Mouse (Mus musculus) thymus, postnatal 4 days (tissue): ENCODE measurements around the gene Tenm2.

Experiments
- DNase-seq: peaks from one replicate; pipeline ENCODE4 v3.0.0; 2021

Tenm2 gene

GRCm38 (mm10) chr11:36469811-36470551 is 765.8 kb downstream of the Tenm2 start:
- no peak for DNase-seq

GRCm38 (mm10) chr11:36458451-36458850 is 777.3 kb downstream of the Tenm2 start:
- DNase-seq: no peak

DNA sequence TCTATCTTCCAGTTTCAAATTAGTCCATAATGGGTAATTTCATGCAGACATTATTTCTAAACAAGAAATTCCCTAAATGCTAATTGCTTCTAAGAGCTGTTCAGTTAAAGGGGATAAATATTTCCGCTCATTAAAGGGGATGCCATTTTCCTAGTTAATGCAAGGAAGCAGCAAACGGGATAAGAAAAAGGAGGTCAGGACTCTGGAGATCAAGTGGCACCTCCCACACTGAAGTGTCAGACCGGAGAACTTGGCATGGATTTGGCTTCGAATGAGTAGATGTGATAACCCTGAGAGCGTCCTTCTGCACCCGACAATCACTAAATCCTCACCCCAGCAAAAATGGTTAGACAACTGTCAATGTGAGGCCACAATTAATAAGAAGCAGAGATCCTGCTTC is 781.7 kb downstream of the Tenm2 start:
- DNase-seq: no peak

DNA sequence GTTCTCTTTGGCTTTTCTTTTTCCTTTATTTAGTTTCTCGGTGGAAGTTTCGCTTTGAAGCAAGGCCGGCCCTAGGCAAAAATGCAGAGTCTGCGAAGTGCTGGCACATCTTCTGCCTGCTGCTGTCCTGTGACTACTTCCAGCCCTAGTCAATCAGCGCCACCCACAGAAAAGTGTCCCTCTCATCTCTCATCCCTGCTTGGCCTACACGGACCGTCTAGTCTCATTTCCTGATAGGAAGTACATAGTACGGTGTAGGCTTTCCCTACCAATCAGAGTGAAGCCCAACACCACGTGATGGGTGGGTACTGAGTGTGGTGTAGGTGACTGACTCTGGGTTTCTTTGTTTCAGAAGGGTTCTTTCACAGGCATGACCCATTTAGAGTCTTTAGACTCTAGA is 783.3 kb downstream of the Tenm2 start:
- DNase-seq: no peak

GRCm38 (mm10) chr11:36446351-36446750 is 789.4 kb downstream of the Tenm2 start:
- no peak for DNase-seq

DNA sequence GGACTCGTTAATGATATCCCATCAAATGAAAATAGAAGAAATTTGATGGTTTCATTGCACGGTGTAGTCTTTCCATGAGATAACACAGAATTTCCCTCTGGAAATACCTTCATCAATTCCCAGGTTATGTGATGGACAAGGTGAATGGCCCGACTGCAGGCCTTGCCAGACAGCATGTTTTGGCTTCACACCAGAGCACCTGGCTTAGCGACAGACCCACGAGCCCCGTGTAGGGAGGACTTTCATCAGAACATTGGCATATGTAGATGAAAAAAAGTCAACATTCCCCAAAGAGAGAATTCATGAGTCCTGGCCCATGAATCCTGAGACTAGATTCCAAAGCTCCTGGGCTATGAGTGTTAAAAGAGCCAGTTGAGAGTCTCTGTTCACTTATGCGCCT is 791.9 kb downstream of the Tenm2 start:
- DNase-seq: no peak

DNA sequence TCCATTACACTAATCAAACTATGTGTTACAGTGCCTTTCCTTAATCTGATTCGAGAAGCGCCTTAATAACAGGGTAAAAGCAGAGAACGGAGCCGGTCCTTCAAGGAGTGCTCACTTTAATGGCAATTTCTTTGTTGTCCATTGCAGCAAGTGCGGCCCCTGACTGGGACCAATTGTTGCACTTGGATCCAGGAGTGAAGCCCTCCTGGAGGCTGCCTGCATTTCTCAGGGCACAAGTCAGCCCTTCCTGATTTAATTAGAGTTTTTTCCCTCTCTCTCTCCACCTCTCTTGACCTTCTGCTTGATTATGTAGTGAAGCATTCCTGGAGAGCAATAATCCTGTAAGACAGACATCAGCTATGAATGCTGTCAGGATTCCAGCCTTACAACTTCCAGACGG is 794.0 kb downstream of the Tenm2 start:
- DNase-seq: no peak

DNA sequence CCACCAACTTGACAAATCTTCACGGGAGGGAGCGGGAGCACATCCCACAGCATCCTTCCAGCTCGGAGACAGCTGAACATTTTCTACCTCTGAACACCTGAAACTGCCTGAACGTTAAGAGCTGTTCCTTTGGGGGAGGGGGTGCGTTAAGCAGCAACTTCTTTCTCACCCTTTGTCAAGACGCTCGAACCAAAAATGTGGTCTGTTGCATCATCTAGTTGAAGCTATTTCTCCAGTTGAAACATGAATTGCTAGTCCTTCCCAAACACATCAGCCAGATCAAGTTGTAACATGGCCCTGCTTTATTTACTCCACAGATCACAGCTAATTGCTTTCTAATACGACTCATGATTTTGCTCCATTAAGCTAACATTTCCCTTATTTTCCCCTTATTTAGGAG is 799.5 kb downstream of the Tenm2 start:
- DNase-seq: no peak

GRCm38 (mm10) chr11:36428947-36429346 is 806.8 kb downstream of the Tenm2 start:
- DNase-seq: no peak

- no peak for DNase-seq
These were observed 810.8 kb downstream of the Tenm2 start for GRCm38 (mm10) chr11:36424959-36425358.

GRCm38 (mm10) chr11:36420047-36420446 is 815.7 kb downstream of the Tenm2 start:
- no peak for DNase-seq

GRCm38 (mm10) chr11:36415244-36415643 is 820.5 kb downstream of the Tenm2 start:
- no peak for DNase-seq

GRCm38 (mm10) chr11:36410881-36411280 is 824.9 kb downstream of the Tenm2 start:
- no peak for DNase-seq

- DNase-seq: no peak
These were observed 839.7 kb downstream of the Tenm2 start for GRCm38 (mm10) chr11:36395803-36396710.

- DNase-seq: no peak
These were observed 851.1 kb downstream of the Tenm2 start for GRCm38 (mm10) chr11:36384696-36385095.

GRCm38 (mm10) chr11:36371814-36372213 is 864.0 kb downstream of the Tenm2 start:
- DNase-seq: no peak

DNA sequence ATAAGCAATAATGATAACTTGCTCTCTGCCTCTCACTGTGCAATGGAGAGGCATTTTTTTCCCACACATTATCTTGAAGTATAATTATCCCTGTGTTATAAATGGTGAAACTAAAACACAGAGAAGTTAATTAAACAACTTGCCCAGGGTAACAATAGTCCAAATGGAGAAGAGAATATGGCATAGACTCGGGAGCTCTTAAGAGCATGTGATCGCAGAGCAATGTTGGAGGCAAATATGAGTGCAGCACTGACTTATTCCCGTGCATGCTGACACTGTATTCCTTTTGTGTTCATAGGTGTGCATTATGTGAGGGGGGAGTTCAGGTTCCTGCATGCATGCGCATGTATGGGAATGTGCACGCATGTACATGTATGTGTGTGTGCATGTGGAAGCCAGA is 870.7 kb downstream of the Tenm2 start:
- no peak for DNase-seq

GRCm38 (mm10) chr11:36364441-36364840 is 871.3 kb downstream of the Tenm2 start:
- no peak for DNase-seq

- DNase-seq: no peak
These were observed 873.2 kb downstream of the Tenm2 start for GRCm38 (mm10) chr11:36362514-36362913.

- no peak for DNase-seq
These were observed 882.5 kb downstream of the Tenm2 start for GRCm38 (mm10) chr11:36353252-36353651.

DNA sequence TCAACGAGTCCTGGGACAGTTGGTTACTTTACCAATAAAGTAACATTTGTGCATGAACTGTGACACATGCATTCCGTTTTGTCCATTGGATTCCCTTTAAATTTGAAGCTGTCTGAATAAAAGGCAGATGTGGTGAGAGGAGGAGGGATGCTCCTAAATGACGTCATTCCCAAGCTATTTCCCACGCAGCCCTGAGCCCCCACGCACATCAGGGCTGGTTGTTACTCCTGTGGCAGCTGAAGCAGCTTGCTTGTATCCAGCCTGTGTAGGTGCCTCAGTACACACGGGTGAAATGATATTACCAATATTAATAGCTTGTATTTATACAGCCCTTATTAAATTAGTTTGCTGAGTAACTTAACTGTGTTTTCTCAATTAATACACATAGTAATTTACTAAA is 884.0 kb downstream of the Tenm2 start:
- no peak for DNase-seq

DNA sequence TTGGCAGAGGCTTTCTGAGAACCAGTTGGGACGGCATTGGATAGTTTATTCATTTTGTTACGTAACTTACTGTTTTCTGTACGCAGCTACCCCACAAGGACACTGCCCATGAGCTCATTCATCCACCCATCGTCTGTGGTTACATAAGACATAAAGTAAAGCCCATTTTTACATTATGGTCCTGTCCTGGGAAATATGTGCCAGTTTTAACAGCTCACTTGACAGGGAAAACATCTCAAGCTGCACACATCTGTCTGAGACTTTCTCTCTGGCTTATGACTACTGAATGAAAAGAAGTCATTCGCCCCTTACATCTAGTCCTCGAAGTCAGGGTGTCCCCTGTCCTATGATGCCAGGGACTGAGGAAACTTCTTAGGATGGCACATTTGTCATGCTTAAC is 884.4 kb downstream of the Tenm2 start:
- no peak for DNase-seq

DNA sequence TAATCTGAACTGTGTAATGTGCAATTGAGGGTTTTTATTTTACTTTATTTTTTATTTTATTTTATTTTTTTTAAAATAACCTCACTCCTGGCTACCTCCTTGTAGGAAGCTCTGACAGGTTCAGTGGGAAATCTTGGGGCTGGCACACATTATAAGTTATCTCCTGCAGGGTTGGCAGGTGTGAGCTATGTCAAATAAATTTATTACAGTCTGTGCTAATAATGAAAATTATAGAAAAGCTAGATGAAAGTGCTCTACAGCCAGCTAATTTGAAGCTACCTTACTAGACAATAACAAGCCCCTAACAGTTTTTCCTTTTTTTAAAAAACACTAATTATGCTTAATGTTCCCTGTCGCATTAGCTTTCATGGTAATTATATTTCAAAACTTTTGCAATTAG is 885.5 kb downstream of the Tenm2 start:
- no peak for DNase-seq

DNA sequence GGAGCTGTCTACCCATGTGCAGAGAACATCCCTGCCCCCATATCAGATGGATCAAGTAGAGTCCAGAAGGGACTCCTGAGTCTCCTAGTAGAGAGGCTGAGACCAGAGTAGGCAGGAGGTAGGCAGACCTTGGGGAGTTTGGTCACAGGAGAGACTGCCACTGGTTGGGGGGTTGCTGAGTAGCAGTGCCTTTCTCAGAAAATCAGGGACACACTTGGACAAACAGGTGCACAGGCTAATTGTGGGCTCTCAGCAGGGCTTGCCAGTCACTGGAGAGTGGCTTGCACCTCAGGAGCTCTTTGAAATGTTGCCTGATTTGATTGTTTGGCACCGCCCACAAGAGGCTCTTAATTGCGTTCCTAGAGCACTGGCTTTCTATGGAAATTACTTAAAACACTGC is 885.9 kb downstream of the Tenm2 start:
- no peak for DNase-seq
